Mouse (Mus musculus): ENCODE measurements around the gene Hist2h2aa2.

GRCm38 (mm10) chr3:96220765-96221639 lies 19.1 kb downstream of the Hist2h2aa2 start, which contains the start of the genes Hist2h2ac and Hist2h2be:
- TF ChIP-seq CTCF (IDR thresholded peaks at IDR 0.05; ENCODE audit: low read depth, low read length) = no peak
- peak; percentile 89 for TF ChIP-seq POLR2A (IDR thresholded peaks at IDR 0.05; ENCODE audit: extremely low read depth, insufficient read depth, low read length)
